Mouse (Mus musculus) forebrain, embryonic 12.5 days (tissue): Measurements from ENCODE around the gene Lpp. TPM values are rescaled to one million over a fixed set of nuclear protein-coding genes. Genes with fewer than 3 reads are reported as not detected.

Source experiments
- ATAC-seq: fragments of 200-750 bp; cut with Nextera tagmentation; 2 replicates; pipeline ENCODE4 v1.8.0; 2017; ENCODE audit warnings: moderate TSS enrichment; ENCODE audit not compliant: low FRiP score
- H3K27ac ChIP-seq: fragments of 300-500 bp; sonication (generic); 2 replicates; pipeline ENCODE4 v1.5.1; 2016; ENCODE audit warnings: mild to moderate bottlenecking
- H3K27me3 ChIP-seq: fragments of 300-500 bp; sonication (generic); 2 replicates; pipeline ENCODE4 v1.6.1; 2016; ENCODE audit warnings: mild to moderate bottlenecking
- H3K36me3 ChIP-seq: fragments of 300-500 bp; sonication (generic); replicated peaks from 2 replicates; pipeline ENCODE4 v1.6.1; 2016; ENCODE audit warnings: mild to moderate bottlenecking
- H3K4me1 ChIP-seq: fragments of 300-500 bp; sonication (generic); 2 replicates; pipeline ENCODE4 v1.6.1; 2016
- H3K4me2 ChIP-seq: fragments of 300-500 bp; sonication (generic); 2 replicates; pipeline ENCODE4 v1.6.1; 2016; ENCODE audit warnings: mild to moderate bottlenecking, moderate library complexity
- H3K4me3 ChIP-seq: fragments of 300-500 bp; sonication (generic); replicated peaks from 2 replicates; pipeline ENCODE4 v1.5.1; 2016; ENCODE audit warnings: mild to moderate bottlenecking
- H3K9ac ChIP-seq: fragments of 300-500 bp; sonication (generic); 2 replicates; pipeline ENCODE4 v1.6.1; 2016; ENCODE audit warnings: mild to moderate bottlenecking
- H3K9me3 ChIP-seq: fragments of 300-500 bp; sonication (generic); 2 replicates; pipeline ENCODE4 v1.6.1; 2016
- WGBS: fragments of 180-500 bp; shearing (Covaris S2); methylation state at CpG from one replicate; pipeline ENCODE4 v1.1.7; 2016; 5-methylcytosine and 5-hydroxymethylcytosine counted together
- polyA plus RNA-seq: library from polyadenylated mRNA; unstranded; fragments of >200 nt; fragmentation: Nextera tagmentation; extraction: Ambion mirVana; gene quantifications from 2 replicates; pipeline ENCODE4 v1.2.1, GENCODE M21; 2016

The Lpp gene
- polyA plus RNA-seq, 1 experiment from 2014 or later: 18.1 TPM

- H3K36me3 ChIP-seq: no peaks in the 10 kb centered on the region
- H3K27ac ChIP-seq: no peak overlapping the region
- no peak overlapping the region for H3K4me2 ChIP-seq
- peaks cover 12% of the 10 kb centered on the region; the same call in 1 of the 2 replicates for H3K4me1 ChIP-seq
- 95% methylated on average over 3 of the region's 3 CpGs for WGBS
- no peaks in the 10 kb centered on the region for H3K9me3 ChIP-seq
- ATAC-seq: no peak
- H3K9ac ChIP-seq: no peak overlapping the region
- H3K4me3 ChIP-seq: no peak overlapping the region
- no peaks in the 10 kb centered on the region for H3K27me3 ChIP-seq
Measured at GRCm38 (mm10) chr16:24427606-24428005, 34.3 kb downstream of the Lpp start.

DNA sequence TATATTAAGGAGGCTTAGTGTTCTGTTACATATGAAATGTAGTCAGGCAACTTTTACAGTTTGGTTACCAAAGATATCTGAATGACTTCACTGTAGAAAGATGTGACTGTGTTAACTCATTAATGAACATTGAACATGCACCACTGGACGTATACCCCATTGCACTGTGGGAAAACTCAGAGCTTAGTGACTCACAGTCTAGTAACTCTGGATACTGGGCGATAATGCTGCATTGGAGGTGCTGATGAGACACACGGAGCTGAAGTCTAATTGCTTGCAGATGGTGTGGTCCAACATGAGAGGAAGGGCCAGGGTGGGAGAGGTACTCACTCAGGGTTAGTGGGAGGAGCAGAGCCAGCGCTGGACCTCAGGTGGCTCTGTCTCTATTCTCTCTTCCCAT lies 34.7 kb downstream of the Lpp start:
- H3K27ac ChIP-seq: no peak overlapping the region
- H3K4me3 ChIP-seq: no peak overlapping the region
- no peaks in the 10 kb centered on the region for H3K36me3 ChIP-seq
- peaks cover 8% of the 10 kb centered on the region; the same call in 1 of the 2 replicates for H3K4me1 ChIP-seq
- no peak overlapping the region for H3K9ac ChIP-seq
- no peaks in the 10 kb centered on the region for H3K9me3 ChIP-seq
- no peaks in the 10 kb centered on the region for H3K27me3 ChIP-seq
- 80% methylated on average over 4 of the region's 4 CpGs for WGBS
- no peak overlapping the region for H3K4me2 ChIP-seq
- no peak for ATAC-seq

DNA sequence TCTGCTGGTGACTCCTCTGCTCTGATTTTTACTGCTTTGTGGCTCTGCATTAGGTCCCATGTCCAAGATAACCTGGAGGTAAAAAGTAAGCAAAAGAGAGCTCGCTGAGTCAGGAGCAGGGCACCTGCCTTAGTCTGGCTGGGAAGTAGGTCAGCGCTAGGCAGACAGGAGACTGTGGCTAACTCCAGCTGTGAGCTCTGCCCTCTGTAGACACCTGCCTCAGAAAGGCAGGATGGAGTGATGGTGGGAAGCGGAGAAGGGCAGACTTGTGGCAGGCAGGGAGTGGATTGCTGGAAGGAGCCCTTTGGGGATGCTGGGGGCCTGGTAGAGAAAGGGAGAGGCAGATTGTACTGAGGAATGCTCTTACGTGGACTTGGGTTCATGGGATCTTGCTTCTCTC lies 35.4 kb downstream of the Lpp start:
- Histone ChIP-seq H3K36me3 (no peaks in the 10 kb centered on the region), H3K27ac (no peak overlapping the region), H3K4me1 (peaks cover 9% of the 10 kb centered on the region; the same call in 1 of the 2 replicates), H3K27me3 (no peaks in the 10 kb centered on the region), H3K9ac (no peak overlapping the region), H3K4me2 (no peak overlapping the region), H3K9me3 (no peaks in the 10 kb centered on the region), H3K4me3 (no peak overlapping the region)
- WGBS: 87% methylated on average over 4 of the region's 4 CpGs
- ATAC-seq: no peak

- no peak overlapping the region for H3K4me2 ChIP-seq
- H3K27ac ChIP-seq: no peak overlapping the region
- 75% methylated on average over 5 of the region's 5 CpGs for WGBS
- H3K27me3 ChIP-seq: no peaks in the 10 kb centered on the region
- H3K36me3 ChIP-seq: no peaks in the 10 kb centered on the region
- no peak overlapping the region for H3K9ac ChIP-seq
- no peak for ATAC-seq
- H3K9me3 ChIP-seq: no peaks in the 10 kb centered on the region
- H3K4me3 ChIP-seq: no peak overlapping the region
- H3K4me1 ChIP-seq: peaks cover 15% of the 10 kb centered on the region
Measured at GRCm38 (mm10) chr16:24429691-24430090, 36.4 kb downstream of the Lpp start.

GRCm38 (mm10) chr16:24431808-24432207 lies 38.5 kb downstream of the Lpp start:
- Histone ChIP-seq H3K4me2 (no peak overlapping the region), H3K36me3 (no peaks in the 10 kb centered on the region), H3K27ac (no peak overlapping the region), H3K4me3 (no peak overlapping the region), H3K9ac (no peak overlapping the region), H3K27me3 (no peaks in the 10 kb centered on the region), H3K9me3 (no peaks in the 10 kb centered on the region), H3K4me1 (peaks cover 24% of the 10 kb centered on the region)
- 94% methylated on average over 1 of the region's 1 CpGs for WGBS
- no peak for ATAC-seq

DNA sequence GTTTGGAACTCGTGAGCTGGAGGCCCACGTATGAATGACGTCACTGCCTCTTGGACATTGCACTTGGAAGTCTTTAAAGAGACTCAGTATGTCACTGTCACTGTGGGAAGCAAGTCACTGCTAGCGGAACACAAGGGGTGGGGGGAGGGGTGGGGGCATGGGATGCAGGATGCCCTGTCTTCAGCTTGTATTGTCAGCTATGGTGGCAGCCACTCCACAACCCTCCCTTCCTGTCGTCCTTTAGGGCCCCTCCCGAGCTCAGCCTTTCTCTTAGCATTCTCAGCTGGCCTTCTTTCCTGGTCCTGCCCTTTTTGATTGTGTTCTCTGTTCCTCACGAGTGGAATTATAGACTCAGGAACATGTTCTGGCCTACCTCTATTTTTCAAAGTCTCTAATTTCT lies 40.3 kb downstream of the Lpp start:
- no peaks in the 10 kb centered on the region for H3K27me3 ChIP-seq
- no peak overlapping the region for H3K9ac ChIP-seq
- 61% methylated on average over 7 of the region's 7 CpGs for WGBS
- no peak overlapping the region for H3K4me2 ChIP-seq
- H3K36me3 ChIP-seq: no peaks in the 10 kb centered on the region
- no peak for ATAC-seq
- no peak overlapping the region for H3K4me3 ChIP-seq
- peaks cover 24% of the 10 kb centered on the region for H3K4me1 ChIP-seq
- no peaks in the 10 kb centered on the region for H3K9me3 ChIP-seq
- no peak overlapping the region for H3K27ac ChIP-seq

DNA sequence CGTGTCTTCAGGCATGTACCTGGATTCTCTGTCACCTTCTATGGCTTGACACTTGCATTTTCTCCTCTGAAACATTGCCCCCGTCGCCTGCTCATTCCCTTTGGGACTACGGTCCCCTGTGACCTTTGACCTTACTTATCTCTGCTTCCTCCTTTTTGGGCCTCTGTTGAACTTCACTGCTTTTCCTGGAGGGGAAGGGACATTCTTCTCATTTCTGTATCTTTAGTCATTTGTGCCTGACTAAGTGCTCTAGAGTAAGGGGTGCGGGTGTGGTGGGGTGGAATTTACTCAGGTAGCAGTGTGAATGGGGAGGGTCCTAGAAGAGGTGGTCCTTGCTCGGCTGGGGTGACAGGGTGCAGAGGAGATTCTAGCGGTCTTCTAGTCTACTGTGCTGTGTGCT lies 40.7 kb downstream of the Lpp start:
- no peak overlapping the region for H3K4me3 ChIP-seq
- H3K27me3 ChIP-seq: no peaks in the 10 kb centered on the region
- H3K36me3 ChIP-seq: no peaks in the 10 kb centered on the region
- no peak overlapping the region for H3K4me2 ChIP-seq
- peaks cover 24% of the 10 kb centered on the region for H3K4me1 ChIP-seq
- ATAC-seq: no peak
- no peak overlapping the region for H3K27ac ChIP-seq
- no peak overlapping the region for H3K9ac ChIP-seq
- WGBS: 87% methylated on average over 7 of the region's 7 CpGs
- no peaks in the 10 kb centered on the region for H3K9me3 ChIP-seq

DNA sequence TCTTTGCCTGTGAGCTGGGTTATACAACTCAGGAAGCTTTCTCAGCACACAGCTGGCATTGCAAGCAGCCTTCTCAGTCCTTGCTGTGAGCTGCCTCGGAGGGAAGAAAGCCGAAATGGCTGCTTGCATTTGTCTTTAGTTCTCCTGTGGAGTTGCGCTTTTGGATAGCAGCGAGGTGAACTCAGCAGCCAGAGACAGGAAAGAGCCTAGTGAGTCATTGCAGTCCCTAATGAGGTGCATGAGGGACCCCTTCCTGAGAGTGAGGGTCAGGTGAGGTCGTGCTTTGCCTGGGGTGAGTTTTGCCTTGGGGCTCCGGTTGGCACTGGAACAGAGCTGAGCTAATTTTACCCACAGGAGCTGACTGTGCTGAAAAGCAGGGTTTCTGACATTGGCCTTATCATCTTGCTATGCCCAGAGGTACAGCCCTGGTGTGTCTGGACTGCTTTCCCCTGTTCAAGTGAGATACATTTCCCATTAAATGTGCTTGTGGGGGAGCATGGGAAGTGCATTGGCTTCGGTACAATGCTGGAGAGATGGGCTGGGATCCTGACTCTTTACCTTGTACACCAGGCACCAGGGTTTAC lies 41.3 kb downstream of the Lpp start:
- 53% methylated on average over 7 of the region's 7 CpGs for WGBS
- H3K27me3 ChIP-seq: no peaks in the 10 kb centered on the region
- 0 out of 2 replicates have a peak overlapping the region, but pooled peaks have one; percentile 19 for H3K27ac ChIP-seq
- peak; percentile 34; the same call in 1 of the 2 replicates for ATAC-seq
- H3K4me2 ChIP-seq: no peak overlapping the region
- H3K9ac ChIP-seq: no peak overlapping the region
- no peaks in the 10 kb centered on the region for H3K9me3 ChIP-seq
- peaks cover 24% of the 10 kb centered on the region for H3K4me1 ChIP-seq
- no peaks in the 10 kb centered on the region for H3K36me3 ChIP-seq
- no peak overlapping the region for H3K4me3 ChIP-seq

- Histone ChIP-seq H3K27me3 (no peaks in the 10 kb centered on the region), H3K9me3 (no peaks in the 10 kb centered on the region), H3K4me2 (no peak overlapping the region), H3K36me3 (no peaks in the 10 kb centered on the region), H3K4me1 (peaks cover 24% of the 10 kb centered on the region), H3K4me3 (no peak overlapping the region), H3K27ac (no peak overlapping the region), H3K9ac (no peak overlapping the region)
- ATAC-seq: no peak
- 77% methylated on average over 6 of the region's 6 CpGs for WGBS
Measured at GRCm38 (mm10) chr16:24435115-24435553, 41.8 kb downstream of the Lpp start.

DNA sequence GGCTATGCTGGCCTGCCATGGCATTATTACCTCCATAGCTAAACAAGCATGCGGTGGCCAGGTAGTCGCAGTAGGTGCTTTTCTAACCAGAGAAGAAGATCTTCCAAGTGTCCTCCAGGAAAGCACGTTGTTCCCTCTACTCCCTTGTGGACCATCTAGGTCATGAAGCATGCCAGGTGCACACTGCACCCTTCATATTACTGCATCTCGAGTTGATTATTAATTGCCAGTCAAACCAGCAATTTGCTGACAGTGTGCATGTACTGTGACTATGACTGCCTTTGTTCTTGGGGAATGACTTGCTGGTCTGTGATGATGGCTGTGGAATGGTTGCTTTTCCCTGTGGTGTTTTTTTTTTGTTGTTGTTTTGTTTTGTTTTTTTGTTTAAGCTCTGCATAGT lies 45.1 kb downstream of the Lpp start:
- Histone ChIP-seq H3K4me2 (no peak overlapping the region), H3K4me1 (peaks cover 35% of the 10 kb centered on the region)

DNA sequence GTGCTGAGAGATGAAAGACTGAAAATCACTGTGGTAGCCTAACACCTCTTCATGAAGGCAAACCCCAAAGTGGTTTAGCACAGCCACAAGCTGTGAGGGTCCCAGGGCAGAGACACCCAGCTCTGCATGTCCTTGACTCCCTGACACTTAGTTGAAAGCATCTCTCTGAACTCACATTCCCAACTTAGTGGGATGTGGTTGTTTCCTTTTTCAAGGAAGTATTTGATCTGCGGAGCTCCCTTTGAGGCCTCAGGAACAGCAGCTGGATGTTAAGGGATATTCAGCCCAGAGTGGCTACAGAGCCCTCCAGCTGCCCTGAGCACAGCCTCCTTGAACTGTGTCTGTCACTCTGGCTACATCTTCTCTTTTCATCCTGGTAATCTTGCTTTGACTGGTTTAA lies 48.0 kb downstream of the Lpp start:
- H3K4me3 ChIP-seq: no peak overlapping the region
- no peaks in the 10 kb centered on the region for H3K9me3 ChIP-seq
- WGBS: 37% methylated on average over 1 of the region's 1 CpGs
- no peak overlapping the region for H3K9ac ChIP-seq
- no peaks in the 10 kb centered on the region for H3K36me3 ChIP-seq
- no peak overlapping the region for H3K27ac ChIP-seq
- H3K4me2 ChIP-seq: no peak overlapping the region
- peaks cover 18% of the 10 kb centered on the region for H3K4me1 ChIP-seq
- H3K27me3 ChIP-seq: no peaks in the 10 kb centered on the region
- ATAC-seq: no peak

More for the DNA sequence above, 45.1 kb downstream of the Lpp start:
- Histone ChIP-seq H3K36me3 (no peaks in the 10 kb centered on the region), H3K4me3 (no peak overlapping the region), H3K27ac (no peak overlapping the region), H3K9me3 (no peaks in the 10 kb centered on the region), H3K9ac (no peak overlapping the region), H3K27me3 (no peaks in the 10 kb centered on the region)
- 90% methylated on average over 4 of the region's 4 CpGs for WGBS
- no peak for ATAC-seq

DNA sequence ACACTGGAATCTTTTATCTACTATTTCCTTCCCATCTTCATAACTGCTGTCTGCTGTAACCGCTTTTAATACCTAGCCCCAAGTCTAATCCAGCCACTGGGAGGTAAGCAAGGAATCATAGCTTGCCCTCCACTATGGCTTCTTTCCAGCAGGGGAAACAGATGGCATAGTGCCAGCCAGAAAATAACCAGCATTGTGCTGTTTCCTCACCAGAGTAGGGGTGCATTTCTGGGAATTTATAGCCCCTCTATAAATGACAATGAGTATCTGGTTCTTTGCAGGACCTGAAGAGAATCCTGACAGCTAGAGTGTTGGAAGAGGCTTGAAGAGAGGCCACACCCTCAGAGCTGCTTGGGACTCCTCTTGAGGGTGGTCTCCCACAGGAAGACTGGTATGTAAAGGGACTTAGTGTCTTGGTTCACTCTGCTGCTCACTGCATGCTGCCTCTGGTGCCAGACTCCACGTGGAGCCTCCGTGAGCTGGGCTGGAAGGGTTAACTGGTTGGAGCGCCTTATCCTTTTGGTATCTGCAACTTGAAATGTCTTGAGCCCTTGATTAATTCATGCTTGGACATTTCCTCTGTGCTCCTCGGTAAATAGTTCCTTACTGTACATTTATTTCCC lies 49.3 kb downstream of the Lpp start:
- Histone ChIP-seq H3K27me3 (no peaks in the 10 kb centered on the region), H3K36me3 (no peaks in the 10 kb centered on the region), H3K4me2 (no peak overlapping the region), H3K27ac (0 out of 2 replicates have a peak overlapping the region, but pooled peaks have one; percentile 25), H3K9ac (no peak overlapping the region), H3K4me3 (no peak overlapping the region), H3K9me3 (no peaks in the 10 kb centered on the region), H3K4me1 (peaks cover 18% of the 10 kb centered on the region)
- WGBS: 75% methylated on average over 5 of the region's 5 CpGs
- peak; percentile 43; the same call in 1 of the 2 replicates for ATAC-seq

GRCm38 (mm10) chr16:24443123-24443515 lies 49.8 kb downstream of the Lpp start:
- Histone ChIP-seq H3K36me3 (no peaks in the 10 kb centered on the region), H3K4me1 (peaks cover 18% of the 10 kb centered on the region), H3K27ac (0 out of 2 replicates have a peak overlapping the region, but pooled peaks have one; percentile 25), H3K27me3 (no peaks in the 10 kb centered on the region), H3K4me2 (no peak overlapping the region), H3K4me3 (no peak overlapping the region), H3K9ac (no peak overlapping the region), H3K9me3 (no peaks in the 10 kb centered on the region)
- 38% methylated on average over 7 of the region's 7 CpGs for WGBS
- no peak for ATAC-seq
